Mouse (Mus musculus) monocyte, adult 5-6 weeks (primary cell): ENCODE measurements around the gene Selp. TPM values are rescaled to one million over a fixed set of nuclear protein-coding genes. Genes with fewer than 3 reads are reported as not detected.

Source experiments
- ATAC-seq: fragments of 153-309, 156-312 bp; replicated peaks from 2 replicates; pipeline ENCODE4 v1.8.0; 2017; ENCODE audit warnings: mild to moderate bottlenecking; ENCODE audit not compliant: low TSS enrichment, insufficient number of reproducible peaks, severe bottlenecking, poor library complexity, low FRiP score
- total RNA-seq: library from RNA; stranded (forward); fragments of 200-1000, 200-491, 200-594 nt; gene quantifications from 3 replicates; pipeline ENCODE4 v1.2.3, GENCODE M21; 2017

Selp gene
- total RNA-seq, 1 experiment from 2014 or later, result 1.6 TPM

GRCm38 (mm10) chr1:164114280-164114679 lies 784 bp upstream of the Selp start:
- no peak for ATAC-seq

GRCm38 (mm10) chr1:164115647-164116046 lies 583 bp downstream of the Selp start:
- ATAC-seq, result no peak

GRCm38 (mm10) chr1:164117869-164118268 lies 2.8 kb downstream of the Selp start:
- ATAC-seq, result no peak

- ATAC-seq, result no peak
These were observed 5.1 kb downstream of the Selp start for GRCm38 (mm10) chr1:164119892-164120776.

GRCm38 (mm10) chr1:164120777-164121158 lies 5.7 kb downstream of the Selp start:
- no peak for ATAC-seq

- ATAC-seq, result no peak
These were observed 8.8 kb downstream of the Selp start for GRCm38 (mm10) chr1:164123836-164124235.

GRCm38 (mm10) chr1:164130013-164130412 lies 14.9 kb downstream of the Selp start:
- ATAC-seq, result no peak

- ATAC-seq, result no peak
These were observed 17.5 kb downstream of the Selp start for GRCm38 (mm10) chr1:164132609-164133008.

- ATAC-seq, result no peak
These were observed 19.0 kb downstream of the Selp start for GRCm38 (mm10) chr1:164134101-164134500.

GRCm38 (mm10) chr1:164135360-164135759 lies 20.3 kb downstream of the Selp start:
- peak; percentile 83 for ATAC-seq

GRCm38 (mm10) chr1:164135960-164136359 lies 20.9 kb downstream of the Selp start:
- ATAC-seq, result peak; percentile 73

- no peak for ATAC-seq
These were observed 21.6 kb downstream of the Selp start for GRCm38 (mm10) chr1:164136636-164137035.

GRCm38 (mm10) chr1:164138365-164139130 lies 23.5 kb downstream of the Selp start:
- ATAC-seq, result peak; percentile 36; the same call in 1 of the 2 replicates

- no peak for ATAC-seq
These were observed 24.4 kb downstream of the Selp start for GRCm38 (mm10) chr1:164139464-164139863.

GRCm38 (mm10) chr1:164149083-164149482 lies 34.0 kb downstream of the Selp start:
- ATAC-seq, result no peak

- 0 out of 2 replicates have a peak, but pooled peaks have one; percentile 20 for ATAC-seq
These were observed 36.5 kb downstream of the Selp start, which contains the start of gene F5 for GRCm38 (mm10) chr1:164151387-164152088. Gene F5, plus strand, starts transcription at chr1:164151838.

- ATAC-seq, result peak; percentile 54
These were observed 37.8 kb downstream of the Selp start for GRCm38 (mm10) chr1:164152836-164153235.

- ATAC-seq, result no peak
These were observed 39.9 kb downstream of the Selp start for GRCm38 (mm10) chr1:164154983-164155382.

GRCm38 (mm10) chr1:164158571-164158970 lies 43.5 kb downstream of the Selp start:
- ATAC-seq, result no peak
